Mouse (Mus musculus) G1E (cell line): ENCODE measurements around the gene 1110008L16Rik.

Experiments
- CTCF ChIP-seq: IDR thresholded peaks from 2 replicates; pipeline ENCODE4 v1.5.1; 2012; ENCODE audit warnings: low read depth, low read length, inconsistent platforms, mixed read lengths
- GATA1 ChIP-seq: IDR thresholded peaks from 2 replicates; pipeline ENCODE4 v1.6.1; 2012; ENCODE audit warnings: borderline replicate concordance, low read length, inconsistent platforms, mixed read lengths
- GATA2 ChIP-seq: IDR thresholded peaks from 2 replicates; pipeline ENCODE4 v1.6.1; 2012; ENCODE audit warnings: low read depth, low read length, inconsistent platforms, borderline replicate concordance
- TAL1 ChIP-seq: conservative IDR thresholded peaks from 2 replicates; pipeline ENCODE4 v1.6.1; 2012; ENCODE audit warnings: low read depth, low read length, inconsistent platforms, mixed read lengths

DNA sequence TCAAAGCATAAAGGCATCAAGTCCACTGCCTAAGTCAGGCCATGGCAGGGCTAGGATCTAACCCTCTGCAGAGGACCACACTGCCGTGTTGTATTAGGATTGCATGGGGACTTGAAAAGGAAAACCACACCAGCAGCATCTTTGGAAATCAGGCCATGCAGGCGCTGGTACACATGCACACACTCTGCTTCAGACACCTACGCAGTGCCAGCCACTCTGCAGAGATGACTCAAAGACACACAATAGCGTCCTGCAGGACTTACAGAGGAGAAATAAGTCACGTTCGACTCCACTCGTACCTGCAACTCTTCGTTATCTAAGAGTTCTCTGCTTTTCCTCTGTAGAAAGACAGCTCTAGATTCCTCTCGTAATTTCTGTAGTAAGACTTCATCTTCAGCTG lies 1.3 kb upstream of the 1110008L16Rik start:
- TF ChIP-seq CTCF (no peak), GATA1 (no peak), GATA2 (no peak), TAL1 (no peak)
